In genomic region chr2:167424516-167424915, GRCm38 (mm10) we compare ENCODE assay signal across 27 mouse cellular contexts. TPM values are rescaled to one million over a fixed set of nuclear protein-coding genes. Genes with fewer than 3 reads are reported as not detected.
DNase-seq lines count a peak whose midpoint lies in the region; ATAC-seq lines count a peak whose summit lies in the region.
"Had no signal": no experiment of that assay in that cellular context is flagged by ENCODE, and none has a peak within 500 bp of the region (broad histone marks: within the 10 kb centered on the region; RNA-seq: fewer than 3 reads in every experiment).

No protein-coding gene starts in this region.

- no peaks in the 10 kb centered on the region for H3K27me3 ChIP-seq in liver, embryonic 12.5 days (replicated peaks)
- no peaks in the 10 kb centered on the region for H3K27me3 ChIP-seq in stomach, embryonic 15.5 days (replicated peaks)
- H3K27me3 ChIP-seq: CH12.LX; embryonic facial prominence, embryonic 15.5 days; forebrain, embryonic 15.5 days; heart, embryonic 15.5 days; hindbrain, embryonic 13.5 days; midbrain, embryonic 12.5 days; Patski had no signal

- ATAC-seq in liver, embryonic 12.5 days = no peak
- ATAC-seq in stomach, embryonic 15.5 days (ENCODE audit: insufficient read depth, low FRiP score, low read depth) = no peak
- ATAC-seq: activated CD4-positive, CD25-positive, alpha-beta regulatory T cell, adult 4 months; forebrain, embryonic 15.5 days; Patski had no signal

- intact Hi-C loops in left cerebral cortex, postnatal 4 days (cut with DNase I) = no loop called here

- WGBS in liver, embryonic 12.5 days (ENCODE audit: insufficient replicate concordance) = 94% methylated on average over 3 of the region's 3 CpGs
- WGBS in stomach, embryonic 15.5 days = 92% methylated on average over 3 of the region's 3 CpGs

- peak overlapping the region; percentile 26 for H3K4me2 ChIP-seq in liver, embryonic 12.5 days
- H3K4me2 ChIP-seq in stomach, embryonic 15.5 days = no peak overlapping the region
- H3K4me2 ChIP-seq: embryonic facial prominence, embryonic 15.5 days; forebrain, embryonic 15.5 days; heart, embryonic 15.5 days; hindbrain, embryonic 13.5 days; midbrain, embryonic 12.5 days had no signal

- peak overlapping the region; percentile 37; the same call in 1 of the 2 replicates for H3K9ac ChIP-seq in liver, embryonic 12.5 days
- no peak overlapping the region for H3K9ac ChIP-seq in stomach, embryonic 15.5 days
- H3K9ac ChIP-seq: embryonic facial prominence, embryonic 15.5 days; forebrain, embryonic 15.5 days; heart, embryonic 15.5 days; midbrain, embryonic 12.5 days had no signal

- H3K4me1 ChIP-seq in liver, embryonic 12.5 days = peaks cover 79% of the 10 kb centered on the region
- peaks cover 9% of the 10 kb centered on the region for H3K4me1 ChIP-seq in stomach, embryonic 15.5 days

- H3K36me3 ChIP-seq in liver, embryonic 12.5 days = peaks cover 57% of the 10 kb centered on the region
- peaks cover 31% of the 10 kb centered on the region for H3K36me3 ChIP-seq in stomach, embryonic 15.5 days

- H3K27ac ChIP-seq in liver, embryonic 12.5 days = peak overlapping the region; percentile 96
- peak overlapping the region; percentile 42; the same call in 1 of the 2 replicates for H3K27ac ChIP-seq in stomach, embryonic 15.5 days
- H3K27ac ChIP-seq: embryonic facial prominence, embryonic 15.5 days; forebrain, embryonic 15.5 days; heart, embryonic 15.5 days; hindbrain, embryonic 13.5 days; midbrain, embryonic 12.5 days had no signal

- DNase-seq in liver (no peak), ES-CJ7 (ENCODE audit: low read depth, low spot score) (peak; percentile 52), R1 (ENCODE audit: low read depth, low spot score) (peak; percentile 49)
- DNase-seq in left cerebral cortex, postnatal 4 days = no peak
- no peak for DNase-seq in urinary bladder, adult 2 months (ENCODE audit: low spot score)
- DNase-seq in lung, postnatal 14 days = no peak
- DNase-seq: adrenal gland, adult 8-10 months; B cell, adult 2 months; cerebellum, adult 18-20 months; gastrocnemius, postnatal 14 days; heart, adult 11 months; heart, postnatal 36 days; kidney, adult 8-10 months; kidney, postnatal 10 days; lung, adult 18-20 months; lung, postnatal 10 days; thymus, postnatal 36 days had no signal

- H3K9me3 ChIP-seq in liver, embryonic 12.5 days (replicated peaks) = no peaks in the 10 kb centered on the region
- no peaks in the 10 kb centered on the region for H3K9me3 ChIP-seq in stomach, embryonic 15.5 days
- H3K9me3 ChIP-seq: embryonic facial prominence, embryonic 15.5 days; forebrain, embryonic 15.5 days; heart, embryonic 15.5 days; hindbrain, embryonic 13.5 days; midbrain, embryonic 12.5 days had no signal

- H3K4me3 ChIP-seq in liver, embryonic 12.5 days = no peak overlapping the region
- no peak overlapping the region for H3K4me3 ChIP-seq in stomach, embryonic 15.5 days (replicated peaks)
- H3K4me3 ChIP-seq: embryonic facial prominence, embryonic 15.5 days; forebrain, embryonic 15.5 days; heart, embryonic 15.5 days; hindbrain, embryonic 13.5 days; midbrain, embryonic 12.5 days had no signal

RNA-seq across cellular contexts. Expression of gene Slc9a8, which starts 3.0 kb away (rescaled TPM):
- 17.4 and 18.8 TPM in 2 replicates for polyA plus RNA-seq in liver, embryonic 12.5 days (2016; fragmentation: Nextera tagmentation; extraction: Ambion mirVana)
- polyA plus RNA-seq in stomach, embryonic 15.5 days (2015; fragmentation: Nextera tagmentation; extraction: Ambion mirVana) = 20.5 and 25.0 TPM in 2 replicates
- 10 to 100 TPM; 33.9 to 42.1 TPM for total RNA-seq in left cerebral cortex, postnatal 4 days (2021)
- 35.8 and 40.0 TPM in 2 replicates for polyA plus RNA-seq in urinary bladder, adult 2 months (2012; rRNA removed)

Comparison
In these comparisons a context has a peak if more than half of its experiments do, and no peak if none do; other contexts are left out.
1. DNase-seq: peak in ES-CJ7 (single experiment) and R1 (single experiment); none in liver (single experiment), left cerebral cortex, postnatal 4 days (single experiment), urinary bladder, adult 2 months (single experiment) and lung, postnatal 14 days (single experiment).